Mouse (Mus musculus) midbrain, embryonic 14.5 days (tissue): ENCODE measurements around the gene Nup93. TPM values are rescaled to one million over a fixed set of nuclear protein-coding genes. Genes with fewer than 3 reads are reported as not detected.
"Not testable (repeated sequence)": the region's sequence is repeated elsewhere in the genome, so short reads cannot be mapped to it uniquely, and the experiment has no call there.

Experiments used
- ATAC-seq: fragments of 200-750 bp; cut with Nextera tagmentation; 2 replicates; pipeline ENCODE4 v1.8.0; 2017; ENCODE audit warnings: moderate number of reproducible peaks, moderate library complexity; ENCODE audit not compliant: low FRiP score, low TSS enrichment
- DNase-seq: peaks from one replicate; pipeline ENCODE4 v3.0.0-alpha.2; 2015
- H3K27ac ChIP-seq: fragments of 300-500 bp; sonication (generic); replicated peaks from 2 replicates; pipeline ENCODE4 v1.5.1; 2014; ENCODE audit warnings: mild to moderate bottlenecking, low read depth, low read length, moderate library complexity
- H3K27me3 ChIP-seq: fragments of 300-500 bp; sonication (generic); 2 replicates; pipeline ENCODE4 v1.6.1; 2014; ENCODE audit warnings: low read length, control low read depth, mixed read lengths; ENCODE audit not compliant: control insufficient read depth, insufficient read depth
- H3K36me3 ChIP-seq: fragments of 300-500 bp; sonication (generic); 2 replicates; pipeline ENCODE4 v1.6.1; 2014; ENCODE audit warnings: low read length, control low read depth; ENCODE audit not compliant: control insufficient read depth, insufficient read depth
- H3K4me1 ChIP-seq: fragments of 300-500 bp; sonication (generic); 2 replicates; pipeline ENCODE4 v1.6.1; 2014; ENCODE audit warnings: mild to moderate bottlenecking, antibody characterized with exemption, low read length, control low read depth; ENCODE audit not compliant: control insufficient read depth, insufficient read depth
- H3K4me2 ChIP-seq: fragments of 300-500 bp; sonication (generic); 2 replicates; pipeline ENCODE4 v1.6.1; 2014; ENCODE audit warnings: mild to moderate bottlenecking, low read length, moderate library complexity
- H3K4me3 ChIP-seq: fragments of 300-500 bp; sonication (generic); replicated peaks from 2 replicates; pipeline ENCODE4 v1.5.1; 2014; ENCODE audit warnings: low read depth, low read length
- H3K9ac ChIP-seq: fragments of 300-500 bp; sonication (generic); replicated peaks from 2 replicates; pipeline ENCODE4 v1.6.1; 2014; ENCODE audit warnings: mild to moderate bottlenecking, low read length, moderate library complexity
- H3K9me3 ChIP-seq: fragments of 300-500 bp; sonication (generic); 2 replicates; pipeline ENCODE4 v1.6.1; 2016; ENCODE audit warnings: low read length, control low read depth, mixed read lengths; ENCODE audit not compliant: control insufficient read depth
- WGBS: fragments of 180-500 bp; shearing (Covaris S2); extraction: QIAGEN DNeasy Blood & Tissue Kit; methylation state at CpG from one replicate; pipeline ENCODE4 v1.1.7; 2014; 5-methylcytosine and 5-hydroxymethylcytosine counted together
- polyA plus RNA-seq: library from polyadenylated mRNA; unstranded; fragments of >200 nt; fragmentation: Nextera tagmentation; extraction: Ambion mirVana; gene quantifications from 2 replicates; pipeline ENCODE4 v1.2.1, GENCODE M21; 2014

The Nup93 gene
- 58.5 and 75.4 TPM in 2 replicates for polyA plus RNA-seq

DNA sequence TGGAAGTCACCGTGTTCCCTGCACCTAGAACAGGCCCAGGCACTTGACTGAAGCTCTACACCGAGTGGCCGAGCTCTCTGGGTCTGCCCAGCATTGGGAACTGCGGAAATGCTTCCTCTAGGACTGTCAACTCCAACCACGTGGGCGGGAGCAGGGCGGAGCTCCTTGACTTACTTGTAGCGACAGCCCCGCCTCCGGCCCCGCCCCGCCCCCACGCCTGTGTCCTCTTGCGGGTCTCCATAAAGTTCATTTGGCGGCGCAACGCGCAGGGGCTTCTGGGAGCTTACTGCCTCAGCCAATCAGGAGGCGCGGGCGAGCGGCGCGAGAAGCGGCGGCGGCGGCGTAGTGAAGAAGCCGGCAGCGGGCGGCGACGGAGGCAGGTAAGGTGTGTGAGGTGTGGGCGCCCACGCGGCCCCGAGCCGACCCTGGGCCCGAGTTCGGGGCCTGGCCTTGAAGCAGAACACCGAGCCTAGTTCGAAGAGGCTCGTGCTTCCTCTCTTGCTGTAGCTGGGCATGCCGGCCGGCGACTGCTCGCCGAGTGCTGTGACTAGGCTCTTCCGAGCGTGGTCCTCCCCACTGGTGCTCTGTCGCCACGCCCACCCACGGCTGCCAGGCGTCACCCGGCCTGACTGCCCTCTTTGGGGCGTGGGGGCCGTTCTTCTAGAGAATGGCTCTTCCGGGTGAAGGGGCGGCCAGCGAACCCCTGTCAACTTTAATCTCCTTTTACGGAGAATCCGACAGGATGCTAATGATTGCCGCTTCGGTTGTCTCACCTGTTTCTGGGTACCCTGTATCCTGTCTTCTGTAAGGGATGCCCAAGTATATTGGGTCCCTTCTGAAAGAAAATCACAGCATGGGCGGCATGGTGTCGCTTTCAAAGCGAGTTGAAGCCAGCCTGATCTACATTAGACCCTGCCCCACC lies at the start of gene Nup93:
Gene Nup93 (plus strand): TSS at position 313 of the 922 bp plus-strand sequence.
- DNase-seq (peak; percentile 99), ATAC-seq (peak; percentile 97)
- peaks cover 14% of the 10 kb centered on the region for H3K4me1 ChIP-seq
- peak within 1 kb of the TSS; percentile 77 for H3K27ac ChIP-seq
- peak within 1 kb of the TSS; percentile 76 for H3K9ac ChIP-seq
- peak within 1 kb of the TSS; percentile 82 for H3K4me3 ChIP-seq
- no peaks in the 10 kb centered on the region for H3K36me3 ChIP-seq
- H3K27me3 ChIP-seq: no peaks in the 10 kb centered on the region
- H3K9me3 ChIP-seq: no peaks in the 10 kb centered on the region
- peak within 1 kb of the TSS; percentile 81 for H3K4me2 ChIP-seq
- WGBS: under 1% methylated on average over 68 of the region's 68 CpGs

DNA sequence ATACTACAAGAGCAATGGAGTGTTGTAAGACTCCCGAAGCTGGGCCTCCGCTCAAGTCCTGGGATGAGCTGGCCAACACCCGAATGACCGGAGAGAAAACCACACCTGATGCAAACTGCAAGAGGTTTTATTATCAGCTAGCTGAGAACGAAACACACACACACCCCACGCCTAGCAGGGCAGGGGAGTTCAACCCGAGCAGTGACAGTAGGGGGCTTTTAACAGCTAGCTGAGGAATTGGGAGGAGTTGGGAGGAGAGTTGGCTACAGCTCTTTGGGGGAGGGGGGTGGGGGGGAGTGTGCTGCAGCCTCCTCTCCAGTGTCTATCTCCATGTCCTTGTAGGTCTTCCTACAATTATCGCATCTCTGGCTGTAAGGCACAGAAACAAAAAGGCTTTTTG lies 48.6 kb upstream of the Nup93 start:
- not testable (repeated sequence) for H3K4me3 ChIP-seq, H3K4me1 ChIP-seq, H3K27me3 ChIP-seq, ATAC-seq, H3K36me3 ChIP-seq, H3K9ac ChIP-seq, H3K9me3 ChIP-seq, H3K4me2 ChIP-seq, H3K27ac ChIP-seq, DNase-seq
- 79% methylated on average over 8 of the region's 8 CpGs for WGBS

DNA sequence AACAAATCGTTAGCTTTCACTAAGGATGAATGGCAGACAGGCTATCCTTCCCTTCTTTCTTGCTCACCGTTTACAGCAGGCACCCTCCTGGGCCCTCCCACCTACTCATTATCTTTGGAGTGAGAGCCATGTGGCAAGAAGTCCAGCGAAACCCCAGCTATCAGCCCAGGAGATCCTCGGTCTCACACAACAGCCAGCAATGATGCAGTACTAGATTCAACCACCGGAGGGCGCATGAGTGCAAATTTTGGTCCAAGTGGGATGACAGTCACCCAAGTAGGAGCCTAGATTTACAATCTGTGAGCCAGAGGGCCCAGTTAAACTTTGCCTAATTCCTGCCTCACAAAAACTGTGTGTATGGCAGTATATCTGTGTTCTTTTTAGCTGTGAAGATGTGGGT lies 47.1 kb upstream of the Nup93 start:
- ATAC-seq (peak; percentile 46; the same call in 1 of the 2 replicates), DNase-seq (peak; percentile 93)
- Histone ChIP-seq H3K36me3 (no peaks in the 10 kb centered on the region), H3K27ac (no peak overlapping the region), H3K27me3 (peaks cover 21% of the 10 kb centered on the region), H3K9me3 (no peaks in the 10 kb centered on the region), H3K9ac (no peak overlapping the region; the same call in 1 of the 2 replicates), H3K4me1 (peaks cover 8% of the 10 kb centered on the region; the same call in 1 of the 2 replicates), H3K4me2 (no peak overlapping the region), H3K4me3 (no peak overlapping the region)
- WGBS: 4% methylated on average over 6 of the region's 6 CpGs

DNA sequence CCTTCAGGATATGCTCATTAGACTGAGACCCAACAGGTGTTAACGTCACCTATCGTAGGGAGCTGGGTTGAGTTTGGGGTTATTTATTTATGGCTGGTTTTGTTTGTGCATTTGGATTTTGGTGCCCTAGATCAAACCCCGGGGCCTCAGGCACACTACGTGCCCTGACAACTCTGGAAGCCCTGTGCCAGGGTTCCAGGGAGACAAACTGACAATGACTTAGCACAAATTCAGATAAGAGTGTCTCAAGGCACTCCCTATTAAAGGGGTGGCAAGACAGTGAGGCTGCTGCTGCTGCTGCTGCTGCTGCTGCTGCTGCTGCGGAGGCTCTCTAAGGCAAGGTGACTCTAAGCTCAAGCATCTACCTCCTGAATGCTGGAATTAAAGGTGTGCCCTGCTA lies 44.8 kb upstream of the Nup93 start:
- Histone ChIP-seq H3K4me2 (no peak overlapping the region), H3K4me1 (peaks cover 19% of the 10 kb centered on the region; the same call in 1 of the 2 replicates), H3K9me3 (no peaks in the 10 kb centered on the region), H3K27ac (no peak overlapping the region), H3K9ac (no peak overlapping the region), H3K27me3 (peaks cover 43% of the 10 kb centered on the region), H3K4me3 (no peak overlapping the region), H3K36me3 (no peaks in the 10 kb centered on the region)
- ATAC-seq (no peak), DNase-seq (no peak)
- 89% methylated on average over 5 of the region's 5 CpGs for WGBS

DNA sequence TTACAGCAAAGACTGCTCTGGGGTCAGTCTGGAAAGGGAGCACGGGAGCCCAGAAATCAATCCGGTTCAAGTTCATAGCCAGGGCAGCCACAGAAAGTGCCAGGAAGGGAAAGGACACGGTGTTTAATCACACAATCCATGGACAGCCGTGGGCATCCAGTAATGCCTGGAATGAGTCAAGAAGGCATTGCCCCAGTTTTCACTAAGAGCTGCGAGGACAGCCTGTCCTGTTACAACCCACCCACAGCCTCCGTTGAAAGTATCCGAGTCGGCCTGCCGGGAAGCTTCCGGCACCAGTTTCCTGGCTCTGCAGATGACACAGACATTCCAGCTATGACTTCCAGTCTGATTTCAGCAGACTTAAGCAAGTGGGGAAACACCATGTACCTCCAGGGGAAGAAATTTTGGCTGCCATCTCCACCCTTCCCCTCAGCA lies 43.0 kb upstream of the Nup93 start:
- 48% methylated on average over 10 of the region's 10 CpGs for WGBS
- no peak overlapping the region for H3K4me3 ChIP-seq
- DNase-seq: peak; percentile 5

DNA sequence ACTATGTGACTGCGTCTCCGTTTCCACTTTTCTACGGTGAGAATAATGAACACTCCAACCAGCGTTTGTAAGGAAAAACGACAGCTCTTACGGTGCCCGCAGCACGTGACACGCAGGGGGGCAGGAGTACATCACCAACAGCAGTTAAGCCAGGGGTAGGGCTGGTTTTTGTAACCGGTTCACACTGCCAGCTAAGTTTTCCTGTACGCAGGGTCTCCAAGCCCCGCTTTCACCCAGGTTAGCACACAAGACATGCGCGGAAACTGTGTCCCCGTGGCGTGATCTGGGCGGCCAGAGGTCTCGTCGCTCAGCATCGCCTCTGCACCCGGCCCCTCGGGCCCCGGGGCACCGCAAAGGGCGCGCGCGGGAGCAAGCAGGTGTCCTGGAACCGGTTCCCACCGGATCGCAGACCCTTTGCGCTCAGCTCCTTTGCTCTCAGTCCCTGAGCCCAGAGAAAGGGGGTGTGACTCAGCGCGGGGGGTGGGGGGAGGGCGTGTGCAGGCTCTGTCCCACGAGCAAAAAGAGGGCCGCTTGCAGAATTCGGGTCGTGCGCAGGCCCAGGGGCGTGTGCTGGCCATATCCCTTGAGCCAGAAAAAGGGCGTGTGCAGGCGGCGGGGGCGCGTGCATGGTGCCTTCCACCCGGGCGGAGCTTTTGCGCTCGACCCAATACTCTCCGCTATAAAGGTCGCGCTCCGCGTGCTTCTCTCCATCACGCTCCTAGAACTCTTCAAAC lies 42.1 kb upstream of the Nup93 start, which contains the start of gene Mt2:
Gene Mt2 (plus strand): TSS at position 590 of the 734 bp plus-strand sequence.
- DNase-seq (peak; percentile 61), ATAC-seq (0 out of 2 replicates have a peak, but pooled peaks have one; percentile 27)
- no peak within 1 kb of the TSS for H3K27ac ChIP-seq
- H3K4me1 ChIP-seq: peaks cover 19% of the 10 kb centered on the region; the same call in 1 of the 2 replicates
- peak within 1 kb of the TSS; percentile 43 for H3K4me3 ChIP-seq
- H3K36me3 ChIP-seq: no peaks in the 10 kb centered on the region
- H3K9me3 ChIP-seq: no peaks in the 10 kb centered on the region
- WGBS: under 1% methylated on average over 56 of the region's 56 CpGs
- peaks cover 68% of the 10 kb centered on the region for H3K27me3 ChIP-seq
- peak within 1 kb of the TSS; percentile 50; the same call in 1 of the 2 replicates for H3K9ac ChIP-seq
- peak within 1 kb of the TSS; percentile 90 for H3K4me2 ChIP-seq

More for the DNA sequence above, 43.0 kb upstream of the Nup93 start:
- Histone ChIP-seq H3K4me1 (peaks cover 19% of the 10 kb centered on the region; the same call in 1 of the 2 replicates), H3K9me3 (no peaks in the 10 kb centered on the region), H3K36me3 (no peaks in the 10 kb centered on the region), H3K27ac (no peak overlapping the region), H3K4me2 (no peak overlapping the region; the same call in 1 of the 2 replicates), H3K9ac (no peak overlapping the region), H3K27me3 (peaks cover 60% of the 10 kb centered on the region)
- no peak for ATAC-seq

DNA sequence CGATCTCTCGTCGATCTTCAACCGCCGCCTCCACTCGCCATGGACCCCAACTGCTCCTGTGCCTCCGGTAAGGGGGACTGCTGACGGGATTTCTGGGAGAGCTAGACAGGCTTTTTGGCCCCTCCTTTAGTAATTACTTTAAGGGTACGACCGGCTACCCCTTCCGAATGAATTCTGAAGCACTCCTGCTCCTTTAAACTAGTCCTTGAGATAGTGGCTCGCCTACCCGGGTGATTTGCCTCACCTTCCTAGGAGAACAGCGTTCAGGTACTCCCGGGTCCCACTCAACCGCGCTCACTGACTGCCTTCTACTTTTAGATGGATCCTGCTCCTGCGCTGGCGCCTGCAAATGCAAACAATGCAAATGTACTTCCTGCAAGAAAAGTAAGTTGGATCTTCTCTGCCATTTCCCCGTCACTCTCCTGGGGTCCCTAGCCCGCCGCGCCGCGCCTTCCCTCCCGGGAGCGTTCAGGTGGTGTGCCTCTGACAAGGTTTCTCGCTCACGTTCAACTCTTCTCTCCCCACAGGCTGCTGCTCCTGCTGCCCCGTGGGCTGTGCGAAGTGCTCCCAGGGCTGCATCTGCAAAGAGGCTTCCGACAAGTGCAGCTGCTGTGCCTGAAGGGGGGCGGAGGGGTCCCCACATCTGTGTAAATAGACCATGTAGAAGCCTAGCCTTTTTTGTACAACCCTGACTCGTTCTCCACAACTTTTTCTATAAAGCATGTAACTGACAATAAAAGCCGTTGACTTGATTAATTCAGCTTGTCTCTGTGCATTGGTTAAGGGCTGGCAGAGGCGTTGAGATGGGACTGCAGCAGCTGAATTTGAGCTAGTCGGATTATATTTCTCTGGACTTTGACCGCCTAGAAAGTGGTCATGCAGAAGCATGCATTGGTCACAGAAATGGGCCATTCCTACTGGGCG lies 41.3 kb upstream of the Nup93 start:
- Histone ChIP-seq H3K27ac (no peak overlapping the region), H3K9ac (peak overlapping the region; percentile 50; the same call in 1 of the 2 replicates), H3K4me3 (peak overlapping the region; percentile 43), H3K4me1 (peaks cover 19% of the 10 kb centered on the region; the same call in 1 of the 2 replicates), H3K4me2 (peak overlapping the region; percentile 90), H3K27me3 (peaks cover 75% of the 10 kb centered on the region), H3K36me3 (no peaks in the 10 kb centered on the region), H3K9me3 (no peaks in the 10 kb centered on the region)
- DNase-seq (peak; percentile 45), ATAC-seq (no peak)
- 2% methylated on average over 39 of the region's 39 CpGs for WGBS
